In the genomic region with DNA sequence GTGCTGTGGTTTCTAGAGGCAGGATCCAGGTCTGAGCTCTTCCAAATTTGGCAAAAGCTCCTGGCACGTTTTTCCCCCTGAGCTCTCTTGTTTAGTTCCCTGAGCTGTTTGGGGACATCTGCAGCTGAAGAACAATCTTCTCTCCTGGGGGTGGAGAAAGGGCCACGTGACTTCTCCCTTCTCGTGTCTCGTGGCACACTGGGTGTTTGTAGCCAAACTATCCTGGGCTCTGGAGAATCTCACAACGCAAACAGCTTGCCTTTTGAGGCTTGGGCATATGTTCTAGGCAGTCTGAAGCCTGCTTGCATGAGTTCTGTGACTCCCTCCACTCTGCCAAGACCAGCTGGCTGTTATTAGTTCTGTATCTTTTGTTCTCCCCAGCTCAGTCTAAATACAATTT, we compare ENCODE assay signal across 10 mouse cellular contexts.
DNase-seq lines count a peak whose midpoint lies in the region; TF ChIP-seq lines count a peak whose summit lies in the region.
"Had no signal": no experiment of that assay in that cellular context is flagged by ENCODE, and none has a peak within 500 bp of the region (broad histone marks: within the 10 kb centered on the region; RNA-seq: fewer than 3 reads in every experiment).

No protein-coding gene starts in this region.

- H3K4me3 ChIP-seq in thymus, adult 2 months (ENCODE audit: control insufficient read depth, insufficient read depth, low read length): no peak overlapping the region
- H3K4me3 ChIP-seq: embryonic facial prominence, embryonic 13.5 days; limb, embryonic 15.5 days had no signal

- WGBS in thymus, adult 2 months: 0% methylated on average over 5 of the region's 5 CpGs

- DNase-seq in cerebellum, adult 9-11 months: peak; percentile 6
- no peak for DNase-seq in cerebellum, adult 11 months
- DNase-seq in spleen, adult 18-20 months: peak; percentile 21 to 36
- DNase-seq in spleen, adult 12 weeks (ENCODE audit: low spot score): no peak
- peak; percentile 80 for DNase-seq in layer of hippocampus, adult 9-10 months (ENCODE audit: low spot score)
- peak; percentile 38 to 41 for DNase-seq in lung, postnatal 4 days
- peak; percentile 68 for DNase-seq in thymus, adult 2 months
- no peak for DNase-seq in retina, postnatal 1 day

- peaks cover 26% of the 10 kb centered on the region for H3K4me1 ChIP-seq in thymus, adult 2 months (replicated peaks; ENCODE audit: control insufficient read depth, insufficient read depth, low read length)
- H3K4me1 ChIP-seq: limb, embryonic 15.5 days had no signal

- TF ChIP-seq CTCF in thymus, adult 2 months (IDR thresholded peaks at IDR 0.05; ENCODE audit: borderline replicate concordance, control insufficient read depth, extremely low read depth, insufficient read depth, low read length, poor library complexity): no peak

- H3K27ac ChIP-seq in thymus, adult 2 months (ENCODE audit: control insufficient read depth, insufficient read depth, low read length): peak overlapping the region; percentile 88
- H3K27ac ChIP-seq: embryonic facial prominence, embryonic 13.5 days; limb, embryonic 15.5 days had no signal

- no peaks in the 10 kb centered on the region for H3K27me3 ChIP-seq in thymus, adult 2 months (ENCODE audit: control insufficient read depth, insufficient read depth, low read length)
- H3K27me3 ChIP-seq: embryonic facial prominence, embryonic 13.5 days; limb, embryonic 15.5 days had no signal

- no peak for TF ChIP-seq POLR2A in thymus, adult 2 months (IDR thresholded peaks at IDR 0.05; ENCODE audit: control insufficient read depth, extremely low read depth, insufficient read depth, low read length, poor library complexity)

- H3K36me3 ChIP-seq in thymus, adult 2 months (ENCODE audit: control insufficient read depth, insufficient read depth, low read length): no peaks in the 10 kb centered on the region
- H3K36me3 ChIP-seq: embryonic facial prominence, embryonic 13.5 days; limb, embryonic 15.5 days had no signal

Comparison
In these comparisons a context has a peak if more than half of its experiments do, and no peak if none do; other contexts are left out.
1. DNase-seq: peak in cerebellum, adult 9-11 months (single experiment), spleen, adult 18-20 months (2 of 2), layer of hippocampus, adult 9-10 months (single experiment), lung, postnatal 4 days (2 of 2) and thymus, adult 2 months (single experiment); none in cerebellum, adult 11 months (single experiment), spleen, adult 12 weeks (single experiment) and retina, postnatal 1 day (single experiment).